Mouse (Mus musculus): ENCODE results near the gene Uchl3. TPM values are rescaled to one million over a fixed set of nuclear protein-coding genes. Genes with fewer than 3 reads are reported as not detected.

The Uchl3 gene
- polyA plus RNA-seq, 1 experiment from 2014 or later, result 43.0 TPM

DNA sequence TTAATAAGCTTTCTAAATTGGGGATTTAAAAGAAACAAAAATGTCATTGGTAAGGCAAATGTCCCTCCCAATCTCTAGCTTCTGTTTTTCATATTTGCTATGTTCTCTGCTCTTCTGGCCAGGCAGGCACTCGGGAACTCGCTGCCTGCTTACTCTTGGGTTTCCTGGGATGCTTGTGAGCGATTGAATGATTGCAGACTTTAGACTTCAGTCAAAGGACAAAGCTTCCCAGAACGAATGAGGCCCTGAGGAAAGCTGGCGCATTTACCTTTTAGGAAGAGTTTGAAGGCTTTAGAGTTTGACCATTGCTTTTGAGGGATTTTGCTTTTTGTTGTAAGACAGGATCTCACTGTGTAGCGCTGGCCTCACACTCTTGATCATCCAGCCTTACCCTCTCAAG is 33.9 kb downstream of the Uchl3 start:
- Histone ChIP-seq H3K4me1 (ENCODE audit: insufficient read depth, low read depth, low read length) (no peaks in the 10 kb centered on the region), H3K27ac (ENCODE audit: low read length) (no peak overlapping the region), H3K4me3 (ENCODE audit: low read depth, low read length) (no peak overlapping the region), H3K36me3 (ENCODE audit: insufficient read depth, low read length) (no peaks in the 10 kb centered on the region), H3K27me3 (replicated peaks; ENCODE audit: insufficient read depth, low read length) (no peaks in the 10 kb centered on the region), H3K9ac (replicated peaks; ENCODE audit: low read depth) (no peak overlapping the region), H3K9me3 (ENCODE audit: low read length) (no peaks in the 10 kb centered on the region), H3K4me2 (replicated peaks; ENCODE audit: low read depth, low read length) (no peak overlapping the region)
- WGBS, result 93% methylated on average over 6 of the region's 6 CpGs
- no peak for DNase-seq (ENCODE audit: low spot score)
- no peak for ATAC-seq
- no peak for TF ChIP-seq CTCF (IDR thresholded peaks at IDR 0.05)
- TF ChIP-seq EP300 (IDR thresholded peaks at IDR 0.05), result no peak

GRCm38 (mm10) chr14:101688406-101688805 is 34.6 kb downstream of the Uchl3 start:
- Histone ChIP-seq H3K9ac (replicated peaks; ENCODE audit: low read depth) (no peak overlapping the region), H3K27me3 (replicated peaks; ENCODE audit: insufficient read depth, low read length) (no peaks in the 10 kb centered on the region), H3K9me3 (ENCODE audit: low read length) (no peaks in the 10 kb centered on the region), H3K4me3 (ENCODE audit: low read depth, low read length) (no peak overlapping the region), H3K36me3 (ENCODE audit: insufficient read depth, low read length) (no peaks in the 10 kb centered on the region), H3K27ac (ENCODE audit: low read length) (no peak overlapping the region), H3K4me1 (ENCODE audit: insufficient read depth, low read depth, low read length) (no peaks in the 10 kb centered on the region), H3K4me2 (replicated peaks; ENCODE audit: low read depth, low read length) (no peak overlapping the region)
- TF ChIP-seq EP300 (IDR thresholded peaks at IDR 0.05) (no peak), CTCF (IDR thresholded peaks at IDR 0.05) (no peak)
- DNase-seq (ENCODE audit: low spot score) (no peak), ATAC-seq (no peak)
- 89% methylated on average over 2 of the region's 2 CpGs for WGBS

DNA sequence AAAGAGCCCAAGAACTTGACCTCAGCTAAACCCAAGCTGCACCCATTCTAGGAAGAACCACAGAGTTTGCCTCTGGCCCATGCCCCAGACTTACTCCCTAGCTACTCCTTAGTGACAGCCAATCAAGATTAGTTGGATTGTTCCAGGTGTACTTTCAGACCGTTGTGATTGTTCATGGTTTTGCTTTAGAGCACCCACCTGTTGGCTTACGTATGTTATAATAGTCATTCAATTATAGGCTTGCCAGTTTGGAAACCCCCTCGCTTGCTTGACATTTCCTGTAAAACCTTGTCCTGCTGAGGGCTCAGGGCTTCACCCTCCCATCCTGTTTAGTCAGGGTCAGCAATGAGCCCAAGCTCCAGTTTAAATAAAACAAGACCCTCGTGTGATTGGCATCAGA is 50.7 kb downstream of the Uchl3 start:
- TF ChIP-seq CTCF (IDR thresholded peaks at IDR 0.05), result no peak
- no peak for TF ChIP-seq EP300 (IDR thresholded peaks at IDR 0.05)
- Histone ChIP-seq H3K4me3 (ENCODE audit: low read depth, low read length) (no peak overlapping the region), H3K4me1 (ENCODE audit: insufficient read depth, low read depth, low read length) (no peaks in the 10 kb centered on the region), H3K4me2 (replicated peaks; ENCODE audit: low read depth, low read length) (no peak overlapping the region), H3K9ac (replicated peaks; ENCODE audit: low read depth) (no peak overlapping the region), H3K36me3 (ENCODE audit: insufficient read depth, low read length) (no peaks in the 10 kb centered on the region), H3K27me3 (replicated peaks; ENCODE audit: insufficient read depth, low read length) (no peaks in the 10 kb centered on the region), H3K9me3 (ENCODE audit: low read length) (no peaks in the 10 kb centered on the region), H3K27ac (ENCODE audit: low read length) (no peak overlapping the region)
- WGBS, result 65% methylated on average over 4 of the region's 4 CpGs
- ATAC-seq, result no peak
- DNase-seq (ENCODE audit: low spot score), result no peak

- Histone ChIP-seq H3K36me3 (ENCODE audit: insufficient read depth, low read length) (no peaks in the 10 kb centered on the region), H3K4me3 (ENCODE audit: low read depth, low read length) (no peak overlapping the region), H3K4me2 (replicated peaks; ENCODE audit: low read depth, low read length) (no peak overlapping the region), H3K9me3 (ENCODE audit: low read length) (no peaks in the 10 kb centered on the region), H3K9ac (replicated peaks; ENCODE audit: low read depth) (no peak overlapping the region), H3K4me1 (ENCODE audit: insufficient read depth, low read depth, low read length) (no peaks in the 10 kb centered on the region), H3K27ac (ENCODE audit: low read length) (no peak overlapping the region), H3K27me3 (replicated peaks; ENCODE audit: insufficient read depth, low read length) (no peaks in the 10 kb centered on the region)
- ATAC-seq, result no peak
- DNase-seq (ENCODE audit: low spot score), result no peak
- TF ChIP-seq CTCF (IDR thresholded peaks at IDR 0.05), result no peak
- no peak for TF ChIP-seq EP300 (IDR thresholded peaks at IDR 0.05)
- WGBS, result 81% methylated on average over 5 of the region's 5 CpGs
Observed at GRCm38 (mm10) chr14:101707088-101707487, 53.3 kb downstream of the Uchl3 start.

DNA sequence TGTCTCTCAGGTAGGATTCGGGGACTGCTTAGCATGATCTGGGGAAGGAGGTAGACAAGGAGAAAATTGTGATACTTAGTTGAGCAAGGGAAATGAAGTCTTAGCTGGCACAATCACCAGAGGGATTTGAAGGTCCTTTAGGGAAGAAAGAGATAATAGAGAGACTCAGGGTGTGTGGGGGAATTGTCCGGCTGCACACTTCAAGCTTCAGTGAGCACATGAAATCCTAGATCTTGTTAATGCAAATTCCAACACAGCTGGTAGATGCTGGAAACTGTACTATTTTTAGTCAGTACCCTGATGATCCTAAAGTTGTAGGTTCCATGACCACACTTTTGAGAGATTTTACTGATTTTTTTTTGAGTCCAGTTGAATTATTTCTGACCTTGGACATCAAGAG is 60.6 kb downstream of the Uchl3 start:
- 88% methylated on average over 2 of the region's 2 CpGs for WGBS
- H3K4me3 ChIP-seq (ENCODE audit: low read depth, low read length), result no peak overlapping the region
- no peak for DNase-seq (ENCODE audit: low spot score)

GRCm38 (mm10) chr14:101729237-101729971 is 75.6 kb downstream of the Uchl3 start, which contains the start of the genes Gm9922 and Lmo7:
Gene Gm9922, minus strand, starts transcription at chr14:101729814.
Gene Lmo7, plus strand, starts transcription at chr14:101729957.
- TF ChIP-seq CTCF (IDR thresholded peaks at IDR 0.05), result peak; percentile 30
- TF ChIP-seq EP300 (IDR thresholded peaks at IDR 0.05), result no peak
- WGBS, result under 1% methylated on average over 45 of the region's 51 CpGs
- DNase-seq (ENCODE audit: low spot score) (peak; percentile 67), ATAC-seq (peak; percentile 92)
- Histone ChIP-seq H3K9me3 (ENCODE audit: low read length) (no peaks in the 10 kb centered on the region), H3K36me3 (ENCODE audit: insufficient read depth, low read length) (no peaks in the 10 kb centered on the region), H3K27me3 (replicated peaks; ENCODE audit: insufficient read depth, low read length) (peaks cover 7% of the 10 kb centered on the region; the same call in 1 of the 2 replicates), H3K4me3 (ENCODE audit: low read depth, low read length) (peak within 1 kb of the TSS; percentile 59), H3K9ac (replicated peaks; ENCODE audit: low read depth) (peak within 1 kb of the TSS; percentile 34; the same call in 1 of the 2 replicates), H3K27ac (ENCODE audit: low read length) (no peak within 1 kb of the TSS), H3K4me2 (replicated peaks; ENCODE audit: low read depth, low read length) (peak within 1 kb of the TSS; percentile 94), H3K4me1 (ENCODE audit: insufficient read depth, low read depth, low read length) (no peaks in the 10 kb centered on the region)

More for the DNA sequence above, 60.6 kb downstream of the Uchl3 start:
- Histone ChIP-seq H3K4me2 (replicated peaks; ENCODE audit: low read depth, low read length) (no peak overlapping the region), H3K9ac (replicated peaks; ENCODE audit: low read depth) (no peak overlapping the region), H3K9me3 (ENCODE audit: low read length) (no peaks in the 10 kb centered on the region), H3K27ac (ENCODE audit: low read length) (no peak overlapping the region), H3K4me1 (ENCODE audit: insufficient read depth, low read depth, low read length) (no peaks in the 10 kb centered on the region), H3K36me3 (ENCODE audit: insufficient read depth, low read length) (no peaks in the 10 kb centered on the region), H3K27me3 (replicated peaks; ENCODE audit: insufficient read depth, low read length) (no peaks in the 10 kb centered on the region)
- TF ChIP-seq EP300 (IDR thresholded peaks at IDR 0.05) (no peak), CTCF (IDR thresholded peaks at IDR 0.05) (no peak)
- no peak for ATAC-seq

Data from lung, postnatal 0 days (tissue).